Mouse (Mus musculus) heart, embryonic 15.5 days (tissue): ENCODE measurements around the gene Gm10130. TPM values are rescaled to one million over a fixed set of nuclear protein-coding genes. Genes with fewer than 3 reads are reported as not detected.
"Not testable (repeated sequence)": the region's sequence is repeated elsewhere in the genome, so short reads cannot be mapped to it uniquely, and the experiment has no call there.

Experiments used
- ATAC-seq: fragments of 200-750 bp; cut with Nextera tagmentation; replicated peaks from 2 replicates; pipeline ENCODE4 v1.8.0; 2017; ENCODE audit warnings: low read depth, moderate TSS enrichment; ENCODE audit not compliant: insufficient number of reproducible peaks, insufficient read depth, low FRiP score
- H3K27ac ChIP-seq: fragments of 300-500 bp; sonication (generic); 2 replicates; pipeline ENCODE4 v1.5.1; 2015; ENCODE audit warnings: mild to moderate bottlenecking, inconsistent platforms
- H3K27me3 ChIP-seq: fragments of 300-500 bp; sonication (generic); 2 replicates; pipeline ENCODE4 v1.6.1; 2015; ENCODE audit warnings: inconsistent platforms
- H3K36me3 ChIP-seq: fragments of 300-500 bp; sonication (generic); 2 replicates; pipeline ENCODE4 v1.6.1; 2015; ENCODE audit warnings: mild to moderate bottlenecking, inconsistent platforms
- H3K4me1 ChIP-seq: fragments of 300-500 bp; sonication (generic); replicated peaks from 2 replicates; pipeline ENCODE4 v1.6.1; 2015; ENCODE audit warnings: inconsistent platforms
- H3K4me2 ChIP-seq: fragments of 300-500 bp; sonication (generic); 2 replicates; pipeline ENCODE4 v1.6.1; 2015; ENCODE audit warnings: inconsistent platforms, mild to moderate bottlenecking, moderate library complexity
- H3K4me3 ChIP-seq: fragments of 300-500 bp; sonication (generic); 2 replicates; pipeline ENCODE4 v1.5.1; 2015; ENCODE audit warnings: mild to moderate bottlenecking, inconsistent platforms
- H3K9ac ChIP-seq: fragments of 300-500 bp; sonication (generic); 2 replicates; pipeline ENCODE4 v1.6.1; 2015; ENCODE audit warnings: mild to moderate bottlenecking, inconsistent platforms
- H3K9me3 ChIP-seq: fragments of 300-500 bp; sonication (generic); replicated peaks from 2 replicates; pipeline ENCODE4 v1.6.1; 2016; ENCODE audit warnings: inconsistent platforms
- WGBS: fragments of 180-500 bp; shearing (Covaris S2); methylation state at CpG from one replicate; pipeline ENCODE4 v1.1.7; 2015; ENCODE audit warnings: mixed read lengths; 5-methylcytosine and 5-hydroxymethylcytosine counted together
- polyA plus RNA-seq: library from polyadenylated mRNA; unstranded; fragments of >200 nt; fragmentation: Nextera tagmentation; extraction: Ambion mirVana; gene quantifications from 2 replicates; pipeline ENCODE4 v1.2.1, GENCODE M21; 2015

The Gm10130 gene
- polyA plus RNA-seq: 1.9 TPM in 1 of 2 replicates, not detected in the other

DNA sequence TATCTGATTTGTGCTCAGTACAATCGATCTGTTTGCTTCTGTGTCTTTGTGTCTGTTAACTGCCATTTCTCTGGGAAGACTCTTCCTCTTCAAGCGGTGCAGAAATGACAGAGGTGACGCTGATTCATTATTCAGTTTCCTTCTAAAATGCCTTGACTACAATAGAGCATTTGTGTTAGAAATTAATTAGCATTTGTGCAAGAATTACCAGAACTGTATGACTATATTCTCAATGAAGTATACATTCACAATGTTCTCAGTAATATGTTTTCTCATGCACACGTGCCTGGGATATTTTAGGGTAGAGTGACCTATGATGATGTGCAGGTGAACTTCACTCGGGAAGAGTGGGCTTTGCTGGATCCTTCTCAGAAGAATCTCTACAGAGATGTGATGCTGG lies at the start of gene Gm10130:
Gene Gm10130 (plus strand): TSS at position 301 of the 400 bp plus-strand sequence.
- no peaks in the 10 kb centered on the region for H3K27me3 ChIP-seq
- H3K27ac ChIP-seq: no peak within 1 kb of the TSS
- peaks cover 28% of the 10 kb centered on the region for H3K9me3 ChIP-seq
- no peak within 1 kb of the TSS for H3K4me2 ChIP-seq
- no peak within 1 kb of the TSS for H3K4me3 ChIP-seq
- no peak for ATAC-seq
- 90% methylated on average over 5 of the region's 5 CpGs for WGBS
- H3K9ac ChIP-seq: no peak within 1 kb of the TSS
- no peaks in the 10 kb centered on the region for H3K4me1 ChIP-seq
- H3K36me3 ChIP-seq: peaks cover 40% of the 10 kb centered on the region

GRCm38 (mm10) chr2:150293669-150294068 lies 29.8 kb upstream of the Gm10130 start:
- WGBS: 61% methylated on average over 6 of the region's 6 CpGs
- Histone ChIP-seq H3K4me2 (no peak overlapping the region), H3K9ac (no peak overlapping the region), H3K36me3 (no peaks in the 10 kb centered on the region), H3K9me3 (no peaks in the 10 kb centered on the region), H3K4me1 (no peaks in the 10 kb centered on the region), H3K27ac (no peak overlapping the region), H3K27me3 (no peaks in the 10 kb centered on the region), H3K4me3 (no peak overlapping the region)
- ATAC-seq: no peak

DNA sequence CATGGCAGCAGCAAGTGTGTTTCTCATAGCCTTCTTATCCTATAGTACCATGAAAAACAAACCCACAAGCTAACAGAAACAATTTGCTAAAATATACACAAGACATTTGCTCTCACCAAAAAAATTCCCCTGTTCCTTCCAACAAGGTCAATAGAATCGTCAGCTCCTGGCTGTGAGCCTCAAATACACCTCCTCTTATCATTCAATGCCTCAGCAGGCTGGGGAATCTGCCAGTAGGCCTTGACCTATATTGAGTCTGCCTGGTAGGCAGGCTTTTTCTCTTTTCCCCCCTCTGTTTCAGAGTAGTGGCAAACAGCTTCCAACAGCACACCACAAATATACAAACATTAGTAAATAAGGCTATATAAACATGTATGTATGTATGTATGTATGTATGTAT lies 24.4 kb upstream of the Gm10130 start:
- Histone ChIP-seq H3K27ac (no peak overlapping the region), H3K4me2 (no peak overlapping the region), H3K4me1 (no peaks in the 10 kb centered on the region), H3K4me3 (no peak overlapping the region), H3K9me3 (no peaks in the 10 kb centered on the region), H3K36me3 (no peaks in the 10 kb centered on the region), H3K27me3 (no peaks in the 10 kb centered on the region), H3K9ac (no peak overlapping the region)
- ATAC-seq: no peak
- WGBS: 35% methylated on average over 1 of the region's 1 CpGs

GRCm38 (mm10) chr2:150307183-150307773 lies 16.2 kb upstream of the Gm10130 start:
- Histone ChIP-seq H3K9ac (no peak overlapping the region), H3K27me3 (no peaks in the 10 kb centered on the region), H3K4me3 (no peak overlapping the region), H3K27ac (no peak overlapping the region), H3K36me3 (no peaks in the 10 kb centered on the region), H3K9me3 (no peaks in the 10 kb centered on the region), H3K4me1 (peaks cover 2% of the 10 kb centered on the region; the same call in 1 of the 2 replicates), H3K4me2 (no peak overlapping the region)
- no peak for ATAC-seq
- WGBS: 75% methylated on average over 10 of the region's 10 CpGs

- 7% methylated on average over 19 of the region's 19 CpGs for WGBS
These were observed 12.3 kb upstream of the Gm10130 start for GRCm38 (mm10) chr2:150310952-150311884.

GRCm38 (mm10) chr2:150316140-150316539 lies 7.4 kb upstream of the Gm10130 start:
- Histone ChIP-seq H3K9ac (no peak overlapping the region), H3K27me3 (no peaks in the 10 kb centered on the region), H3K4me1 (no peaks in the 10 kb centered on the region; the same call in 1 of the 2 replicates), H3K27ac (no peak overlapping the region), H3K4me3 (no peak overlapping the region), H3K9me3 (peaks cover 15% of the 10 kb centered on the region; the same call in 1 of the 2 replicates), H3K36me3 (peaks cover 12% of the 10 kb centered on the region), H3K4me2 (no peak overlapping the region)
- ATAC-seq: no peak

More at GRCm38 (mm10) chr2:150310952-150311884, 12.3 kb upstream of the Gm10130 start:
- ATAC-seq: peak; percentile 98
- Histone ChIP-seq H3K4me3 (peak overlapping the region; percentile 71), H3K4me2 (peak overlapping the region; percentile 82), H3K27ac (peak overlapping the region; percentile 73), H3K9ac (peak overlapping the region; percentile 60)
- H3K4me1 ChIP-seq, H3K9me3 ChIP-seq, H3K36me3 ChIP-seq, H3K27me3 ChIP-seq: not testable (repeated sequence)

GRCm38 (mm10) chr2:150318973-150319372 lies 4.5 kb upstream of the Gm10130 start:
- H3K4me1 ChIP-seq: no peaks in the 10 kb centered on the region
- no peak overlapping the region for H3K9ac ChIP-seq
- no peak overlapping the region for H3K4me2 ChIP-seq
- peaks cover 17% of the 10 kb centered on the region; the same call in 1 of the 2 replicates for H3K9me3 ChIP-seq
- H3K4me3 ChIP-seq: no peak overlapping the region
- peaks cover 26% of the 10 kb centered on the region for H3K36me3 ChIP-seq
- WGBS: 94% methylated on average over 1 of the region's 1 CpGs
- H3K27me3 ChIP-seq: no peaks in the 10 kb centered on the region
- no peak for ATAC-seq
- no peak overlapping the region for H3K27ac ChIP-seq

- ATAC-seq, H3K9me3 ChIP-seq, H3K4me3 ChIP-seq, H3K27ac ChIP-seq, H3K4me1 ChIP-seq, H3K36me3 ChIP-seq, H3K27me3 ChIP-seq, H3K9ac ChIP-seq, H3K4me2 ChIP-seq: not testable (repeated sequence)
These were observed 33.6 kb downstream of the Gm10130 start for GRCm38 (mm10) chr2:150357136-150357535.

DNA sequence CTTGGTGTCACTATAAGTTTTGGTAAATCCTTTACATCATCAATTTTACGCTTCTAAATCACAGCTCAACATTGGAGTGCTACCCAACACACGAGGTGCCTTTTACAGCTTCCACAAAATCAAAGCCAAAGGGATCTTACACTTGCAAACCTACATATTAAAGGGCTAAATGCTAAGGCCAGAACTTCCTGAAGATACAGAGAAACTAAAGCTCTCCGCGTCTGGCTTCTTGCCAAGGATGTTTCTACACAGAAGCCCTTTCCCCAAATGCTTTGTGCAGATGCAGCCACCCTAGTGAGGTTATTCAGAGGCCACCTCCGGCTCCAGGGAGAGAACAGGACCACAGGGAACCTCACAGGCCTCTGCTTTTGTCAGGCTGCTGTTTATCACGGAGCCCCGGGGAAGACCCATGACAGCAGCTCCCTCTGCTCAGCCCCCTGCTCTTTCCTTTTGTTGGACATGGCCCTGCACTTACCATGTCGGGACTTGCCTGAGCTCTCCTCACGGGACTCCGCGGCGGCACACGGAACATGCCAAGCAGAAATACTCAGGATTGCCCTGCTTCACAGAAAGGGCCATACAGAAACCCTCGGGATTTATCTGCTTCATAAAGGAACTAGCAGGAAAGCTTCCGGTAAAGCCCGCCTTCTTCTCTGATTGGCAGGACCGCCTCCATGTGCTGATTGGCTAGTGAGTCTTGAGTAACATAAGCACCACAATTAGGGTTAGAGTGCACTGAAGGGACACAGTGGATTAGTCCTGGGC lies 38.8 kb downstream of the Gm10130 start, which contains the start of gene 3300002I08Rik:
Gene 3300002I08Rik (minus strand): TSS at position 653 of the 765 bp plus-strand sequence.
- Histone ChIP-seq H3K9ac (peak within 1 kb of the TSS; percentile 77), H3K27ac (peak within 1 kb of the TSS; percentile 86), H3K4me2 (peak within 1 kb of the TSS; percentile 54), H3K4me3 (peak within 1 kb of the TSS; percentile 74)
- ATAC-seq: peak; percentile 95
- 6% methylated on average over 17 of the region's 17 CpGs for WGBS
- not testable (repeated sequence) for H3K27me3 ChIP-seq, H3K9me3 ChIP-seq, H3K4me1 ChIP-seq, H3K36me3 ChIP-seq

DNA sequence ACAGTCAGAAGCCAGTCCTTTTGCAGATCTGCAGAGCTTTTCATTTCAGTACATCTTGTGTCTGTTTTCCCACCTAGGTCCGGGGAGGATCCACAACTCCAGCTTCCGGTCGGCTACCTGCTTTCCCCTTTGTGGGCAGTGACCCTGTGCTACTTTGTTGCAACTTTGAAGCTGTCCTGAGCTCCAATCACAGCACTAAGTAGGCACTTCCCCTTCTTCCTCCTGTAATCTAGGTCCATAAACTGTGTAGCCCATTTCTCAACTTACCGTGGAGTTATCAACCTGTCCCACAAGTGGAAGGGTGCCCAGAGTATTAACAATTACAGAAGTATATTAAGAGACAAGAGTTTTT lies 39.4 kb downstream of the Gm10130 start:
- no peaks in the 10 kb centered on the region for H3K4me1 ChIP-seq
- H3K4me3 ChIP-seq: peak overlapping the region; percentile 74
- 0 out of 2 replicates have a peak overlapping the region, but pooled peaks have one; percentile 77 for H3K9ac ChIP-seq
- no peaks in the 10 kb centered on the region for H3K36me3 ChIP-seq
- WGBS: 11% methylated on average over 4 of the region's 4 CpGs
- no peaks in the 10 kb centered on the region for H3K27me3 ChIP-seq
- peak overlapping the region; percentile 54 for H3K4me2 ChIP-seq
- ATAC-seq: peak; percentile 55; the same call in 1 of the 2 replicates
- H3K27ac ChIP-seq: peak overlapping the region; percentile 86
- no peaks in the 10 kb centered on the region for H3K9me3 ChIP-seq

DNA sequence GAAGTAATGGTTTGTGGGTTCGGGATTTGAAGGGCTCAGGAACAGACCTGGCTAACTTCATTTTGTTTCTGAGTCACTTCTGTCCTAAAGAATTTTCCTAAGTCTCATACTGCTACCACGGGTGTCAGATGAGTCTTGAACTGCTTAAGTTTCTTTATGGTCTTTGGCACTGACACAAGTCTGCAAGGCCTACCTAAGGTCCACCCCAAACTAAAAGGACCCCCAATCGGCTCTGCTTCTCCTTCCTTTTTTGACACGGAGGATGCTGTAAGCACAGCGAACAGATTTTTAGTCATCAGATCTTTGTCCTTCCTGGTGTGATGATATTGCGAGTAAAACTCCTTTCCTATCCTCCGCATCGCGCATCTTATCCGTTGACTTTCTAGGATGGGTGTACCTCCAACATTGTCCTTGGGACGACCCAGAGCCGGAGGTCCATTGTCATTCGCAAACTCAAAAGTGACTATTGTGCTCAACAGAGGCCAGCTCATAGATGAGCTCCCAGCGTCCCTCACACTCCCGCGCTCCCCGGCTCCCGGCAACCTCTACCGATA lies 62.1 kb downstream of the Gm10130 start:
- H3K27me3 ChIP-seq, H3K4me3 ChIP-seq, H3K9ac ChIP-seq, H3K4me1 ChIP-seq, H3K36me3 ChIP-seq, H3K27ac ChIP-seq, ATAC-seq, H3K4me2 ChIP-seq, H3K9me3 ChIP-seq: not testable (repeated sequence)
- WGBS: 91% methylated on average over 19 of the region's 19 CpGs
